Mouse (Mus musculus): ENCODE results near the gene Fam90a1a. TPM values are rescaled to one million over a fixed set of nuclear protein-coding genes. Genes with fewer than 3 reads are reported as not detected.

Fam90a1a gene
- total RNA-seq, 2 experiments from 2014 or later: not detected

DNA sequence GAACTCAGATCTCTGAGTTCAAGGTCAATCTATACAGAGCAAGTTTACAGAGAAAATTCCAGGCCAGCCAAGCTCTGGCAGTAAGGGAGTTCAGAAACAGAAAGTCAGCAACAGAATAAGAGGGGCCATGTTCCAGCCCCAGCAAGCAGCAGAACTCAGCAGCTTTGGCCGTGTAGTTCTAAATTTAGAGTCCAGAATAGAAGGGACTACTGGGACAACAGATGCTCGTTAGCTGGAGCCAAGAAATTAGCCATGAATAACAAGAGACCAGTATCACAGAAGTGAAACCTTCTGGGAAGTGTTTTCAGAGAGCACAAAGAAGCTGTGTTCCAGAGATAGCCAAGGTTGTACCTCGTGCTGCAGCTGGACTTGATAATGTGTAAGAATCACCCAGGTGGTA lies 50.9 kb downstream of the Fam90a1a start:
- no peak for DNase-seq (ENCODE audit: extremely low spot score in 1 of 2, low spot score in 2 of 2)
- intact Hi-C loops (cut with DNase I): no loop called here

- DNase-seq (ENCODE audit: extremely low spot score in 1 of 2, low spot score in 2 of 2): peak in 1 of 2 experiments; percentile 27
- intact Hi-C loops (cut with DNase I): no loop called here
These were observed 54.7 kb downstream of the Fam90a1a start for GRCm38 (mm10) chr8:22013034-22013707.

Other genes starting within 250 kb of the Fam90a1a start
- not detected for gene Defa24, start 224.2 kb upstream of the Fam90a1a start, total RNA-seq (2021)
- not detected for gene Defb50, start 135.2 kb upstream of the Fam90a1a start, total RNA-seq (2021)
- gene Defb2, start 118.8 kb upstream of the Fam90a1a start, total RNA-seq (2021): not detected
- gene Defb10, start 99.8 kb upstream of the Fam90a1a start, total RNA-seq (2021): not detected
- gene Defb9, start 73.3 kb upstream of the Fam90a1a start, total RNA-seq (2021): not detected
- gene Defb11, start 52.3 kb upstream of the Fam90a1a start, total RNA-seq (2021): not detected
- not detected for gene Defb15, start 26.0 kb upstream of the Fam90a1a start, total RNA-seq (2021)
- not detected for gene Defb35, start 20.4 kb upstream of the Fam90a1a start, total RNA-seq (2021)
- not detected for gene Defb13, start 12.0 kb upstream of the Fam90a1a start, total RNA-seq (2021)
- not detected for gene Ccdc70, start 11.1 kb downstream of the Fam90a1a start, total RNA-seq (2021)
- gene Atp7b, start 101.6 kb downstream of the Fam90a1a start, total RNA-seq (2021): 1 to 10 TPM; 2.6 to 3.1 TPM
- 10 to 100 TPM; 27.1 to 30.1 TPM for gene Alg11, start 102.0 kb downstream of the Fam90a1a start, total RNA-seq (2021)
- gene Nek5, start 166.3 kb downstream of the Fam90a1a start, total RNA-seq (2021): under 1 TPM in 1 of 2 experiments, not detected in 1; 0.66 TPM
- gene Nek3, start 207.7 kb downstream of the Fam90a1a start, total RNA-seq (2021): 1 to 10 TPM; 2.6 TPM
- 1 to 10 TPM; 2.2 to 2.4 TPM for gene Ckap2, start 227.1 kb downstream of the Fam90a1a start, total RNA-seq (2021)
- gene Vps36, start 234.1 kb downstream of the Fam90a1a start, total RNA-seq (2021): 10 to 100 TPM; 41.1 to 41.5 TPM

All from left cerebral cortex, postnatal 10 days (tissue).